Mouse (Mus musculus): ENCODE measurements around the gene 2310057J18Rik. TPM values are rescaled to one million over a fixed set of nuclear protein-coding genes. Genes with fewer than 3 reads are reported as not detected.
"Not testable (repeated sequence)": the region's sequence is repeated elsewhere in the genome, so short reads cannot be mapped to it uniquely, and the experiment has no call there.

2310057J18Rik gene
- polyA plus RNA-seq (2016; fragmentation: Nextera tagmentation; extraction: Ambion mirVana) = not detected in 2 replicates

DNA sequence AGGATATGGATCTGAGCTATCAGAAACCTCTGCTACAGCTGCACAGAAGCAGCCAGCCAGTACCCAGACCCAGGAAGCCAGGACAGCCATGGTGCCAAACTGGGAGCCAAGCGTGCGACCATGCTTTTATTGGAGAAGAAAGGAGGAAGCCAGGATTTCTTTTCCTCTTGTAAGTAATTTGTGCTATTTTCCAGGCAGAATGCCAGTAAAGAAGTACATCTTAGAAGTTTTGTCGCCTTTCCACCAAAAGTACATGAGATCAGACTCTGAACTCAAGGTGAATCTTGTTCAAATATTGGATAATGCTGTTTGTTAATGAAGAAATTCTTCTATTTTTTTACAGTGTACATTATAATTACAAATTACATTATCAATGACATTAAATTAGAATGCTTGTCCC, at the start of gene 2310057J18Rik:
Gene 2310057J18Rik, minus strand, starts transcription at position 101 of the 400 bp plus-strand sequence.
- H3K27ac ChIP-seq (ENCODE audit: poor library complexity, severe bottlenecking) = no peak within 1 kb of the TSS
- no peaks in the 10 kb centered on the region for H3K36me3 ChIP-seq
- no peaks in the 10 kb centered on the region for H3K4me1 ChIP-seq (replicated peaks)
- H3K27me3 ChIP-seq (replicated peaks) = no peaks in the 10 kb centered on the region
- no peaks in the 10 kb centered on the region for H3K9me3 ChIP-seq (replicated peaks)
- H3K4me2 ChIP-seq = no peak within 1 kb of the TSS
- no peak within 1 kb of the TSS for H3K9ac ChIP-seq
- WGBS = 83% methylated on average over 3 of the region's 3 CpGs
- no peak within 1 kb of the TSS for H3K4me3 ChIP-seq
- ATAC-seq (ENCODE audit: insufficient number of reproducible peaks, low FRiP score) = no peak

DNA sequence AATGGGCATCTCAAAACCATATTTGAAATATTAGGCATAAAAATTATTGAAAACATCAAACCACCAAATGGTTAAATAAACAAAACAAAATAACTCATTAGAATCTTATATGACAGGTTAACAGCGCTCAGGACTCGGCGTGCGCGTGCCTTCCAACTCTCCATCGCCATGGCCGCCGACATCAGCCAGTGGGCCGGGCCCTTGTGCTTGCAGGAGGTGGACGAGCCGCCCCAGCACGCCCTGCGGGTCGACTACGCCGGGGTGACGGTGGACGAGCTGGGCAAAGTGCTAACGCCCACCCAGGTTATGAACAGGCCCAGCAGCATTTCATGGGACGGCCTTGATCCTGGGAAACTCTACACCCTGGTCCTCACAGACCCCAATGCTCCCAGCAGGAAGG, 43.9 kb upstream of the 2310057J18Rik start:
- H3K27me3 ChIP-seq (replicated peaks) = not testable (repeated sequence)

DNA sequence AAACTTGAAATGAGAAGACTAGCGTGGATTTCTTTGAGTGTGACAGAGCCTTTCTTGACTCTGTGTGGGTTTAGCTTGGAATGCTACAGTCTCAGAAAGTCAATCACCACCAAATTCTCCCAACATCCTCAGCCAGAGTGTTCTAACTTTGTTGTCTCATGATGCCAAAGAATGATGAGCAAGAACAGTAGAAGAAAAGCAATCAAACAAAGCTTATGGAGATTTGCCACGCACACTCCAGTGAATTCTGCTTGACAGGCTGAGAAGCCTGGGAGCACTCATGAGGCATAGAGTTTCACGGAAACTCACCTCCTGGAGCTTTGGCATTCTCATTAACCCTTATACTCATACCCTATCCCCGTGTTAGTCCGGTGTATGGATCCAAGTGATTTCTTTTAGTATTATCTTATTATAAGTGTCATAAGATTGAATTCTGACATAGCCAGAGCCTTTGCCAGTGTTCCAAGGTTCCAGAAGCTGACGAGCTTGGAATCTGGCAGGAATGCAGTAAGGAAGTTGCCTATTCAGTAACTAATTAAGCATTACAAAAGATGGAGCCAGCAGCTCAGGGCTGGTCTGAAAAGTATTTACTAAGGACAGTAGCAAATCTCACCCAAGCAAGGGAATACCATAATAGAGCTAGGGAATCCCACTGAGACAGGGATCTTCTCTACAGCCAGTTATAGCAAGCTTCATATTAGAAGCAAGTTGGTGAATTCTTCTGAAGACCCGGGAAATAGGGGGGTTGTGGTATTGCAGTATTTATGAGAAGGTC, 33.6 kb upstream of the 2310057J18Rik start:
- no peak overlapping the region for H3K9ac ChIP-seq
- H3K27me3 ChIP-seq (replicated peaks) = no peaks in the 10 kb centered on the region
- no peak overlapping the region for H3K27ac ChIP-seq (ENCODE audit: poor library complexity, severe bottlenecking)
- WGBS = 80% methylated on average over 7 of the region's 7 CpGs
- 0 out of 2 replicates have a peak, but pooled peaks cover 2% of the 10 kb centered on the region for H3K9me3 ChIP-seq (replicated peaks)
- no peak overlapping the region for H3K4me2 ChIP-seq
- no peak for ATAC-seq (ENCODE audit: insufficient number of reproducible peaks, low FRiP score)
- H3K36me3 ChIP-seq = no peaks in the 10 kb centered on the region
- H3K4me3 ChIP-seq = no peak overlapping the region
- H3K4me1 ChIP-seq (replicated peaks) = no peaks in the 10 kb centered on the region

More for the DNA sequence above, 43.9 kb upstream of the 2310057J18Rik start:
- ATAC-seq (ENCODE audit: insufficient number of reproducible peaks, low FRiP score); H3K4me1 ChIP-seq (replicated peaks); H3K27ac ChIP-seq (ENCODE audit: poor library complexity, severe bottlenecking); H3K36me3 ChIP-seq; H3K4me3 ChIP-seq; H3K4me2 ChIP-seq; H3K9ac ChIP-seq; H3K9me3 ChIP-seq (replicated peaks): not testable (repeated sequence)
- WGBS = 83% methylated on average over 10 of the region's 20 CpGs

DNA sequence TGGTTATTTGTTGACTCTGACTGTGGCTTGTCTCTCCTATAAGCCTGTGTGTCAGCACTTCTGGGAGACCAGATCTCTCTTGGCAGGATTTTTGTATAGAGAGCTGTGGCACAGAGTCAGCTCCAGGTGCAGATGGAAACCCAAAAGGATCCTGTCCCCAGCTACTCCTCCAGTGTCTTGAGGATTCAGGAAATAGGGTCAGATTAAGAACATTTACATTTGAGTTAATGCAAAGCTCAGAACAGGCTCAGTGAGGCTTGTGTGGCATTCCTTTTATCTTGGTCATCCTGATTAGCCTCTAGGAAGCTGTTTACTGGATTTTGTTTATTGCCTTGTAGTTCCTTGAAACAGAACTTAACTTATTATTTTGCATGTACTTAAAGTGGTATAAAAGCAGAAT, 11.7 kb upstream of the 2310057J18Rik start:
- Histone ChIP-seq H3K4me1 (replicated peaks) (no peaks in the 10 kb centered on the region), H3K4me3 (no peak overlapping the region), H3K4me2 (no peak overlapping the region), H3K9me3 (replicated peaks) (no peaks in the 10 kb centered on the region; the same call in 1 of the 2 replicates), H3K27ac (ENCODE audit: poor library complexity, severe bottlenecking) (no peak overlapping the region), H3K27me3 (replicated peaks) (no peaks in the 10 kb centered on the region), H3K36me3 (no peaks in the 10 kb centered on the region), H3K9ac (no peak overlapping the region)
- no peak for ATAC-seq (ENCODE audit: insufficient number of reproducible peaks, low FRiP score)

DNA sequence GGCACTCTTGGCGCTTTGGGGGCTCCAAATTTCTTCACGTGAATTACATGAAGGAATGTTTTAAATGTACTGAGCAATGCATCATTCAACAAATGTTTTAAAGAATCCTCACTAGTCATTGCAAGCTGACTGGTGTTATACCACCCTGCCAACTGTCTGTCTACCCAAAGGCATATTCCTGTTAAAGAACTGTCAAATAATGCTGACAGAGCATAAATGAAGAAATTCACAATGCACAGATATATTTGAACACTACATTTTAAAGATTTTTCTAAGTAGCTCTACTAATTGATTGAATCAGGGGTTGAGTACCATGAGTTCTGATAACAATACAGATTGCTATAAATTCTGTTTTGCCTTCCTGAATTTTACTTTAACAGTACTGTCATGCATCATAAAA, 2.9 kb upstream of the 2310057J18Rik start:
- Histone ChIP-seq H3K4me2 (no peak overlapping the region), H3K27ac (ENCODE audit: poor library complexity, severe bottlenecking) (no peak overlapping the region), H3K9me3 (replicated peaks) (no peaks in the 10 kb centered on the region), H3K36me3 (no peaks in the 10 kb centered on the region), H3K9ac (no peak overlapping the region), H3K27me3 (replicated peaks) (no peaks in the 10 kb centered on the region), H3K4me1 (replicated peaks) (no peaks in the 10 kb centered on the region), H3K4me3 (no peak overlapping the region)
- WGBS = 66% methylated on average over 2 of the region's 2 CpGs
- ATAC-seq (ENCODE audit: insufficient number of reproducible peaks, low FRiP score) = no peak

DNA sequence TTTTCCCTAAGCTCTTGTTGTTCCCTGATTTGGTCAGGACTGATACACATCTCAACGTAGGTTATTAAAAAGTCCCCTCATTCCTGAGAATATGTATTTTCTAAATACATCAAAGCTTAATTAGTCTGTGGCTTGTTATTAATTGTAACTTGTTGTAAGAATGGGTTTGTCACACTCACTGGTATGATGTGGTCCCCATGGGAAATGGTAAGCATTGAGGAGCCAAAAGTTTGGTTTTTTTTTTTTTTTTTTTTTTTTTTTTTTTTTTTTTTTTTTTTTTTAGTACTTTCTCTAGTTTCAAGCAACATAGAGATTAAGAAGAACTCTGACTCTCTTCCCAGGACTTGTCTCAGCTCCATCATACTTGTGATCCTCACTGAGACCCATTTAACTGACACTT, 17.9 kb downstream of the 2310057J18Rik start:
- no peak for ATAC-seq (ENCODE audit: insufficient number of reproducible peaks, low FRiP score)
- no peak overlapping the region for H3K27ac ChIP-seq (ENCODE audit: poor library complexity, severe bottlenecking)
- no peak overlapping the region for H3K4me2 ChIP-seq
- no peaks in the 10 kb centered on the region for H3K9me3 ChIP-seq (replicated peaks)
- no peaks in the 10 kb centered on the region for H3K27me3 ChIP-seq (replicated peaks)
- no peaks in the 10 kb centered on the region for H3K36me3 ChIP-seq
- no peak overlapping the region for H3K9ac ChIP-seq
- no peak overlapping the region for H3K4me3 ChIP-seq
- H3K4me1 ChIP-seq (replicated peaks) = no peaks in the 10 kb centered on the region
- WGBS = 80% methylated on average over 1 of the region's 1 CpGs

DNA sequence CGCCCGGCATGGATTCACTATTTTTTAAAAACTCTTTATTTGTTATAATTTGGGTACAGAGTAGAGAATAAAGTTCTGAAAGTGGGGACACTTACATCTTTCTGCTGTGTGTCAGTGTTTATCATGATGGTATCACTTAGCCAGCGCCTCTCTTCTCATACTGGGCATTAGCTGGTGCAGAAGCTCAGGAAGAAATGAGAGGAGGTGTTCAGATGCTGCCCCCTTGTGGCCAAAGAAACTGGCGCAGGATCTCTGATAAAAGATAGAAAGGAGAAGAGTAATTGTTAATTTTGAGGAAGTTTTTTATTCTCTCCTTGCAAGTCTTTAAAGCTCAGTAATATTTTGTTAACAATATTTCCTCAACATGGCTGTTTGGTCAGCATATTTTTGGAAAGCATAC, 31.0 kb downstream of the 2310057J18Rik start:
- Histone ChIP-seq H3K9me3 (replicated peaks) (no peaks in the 10 kb centered on the region), H3K27me3 (replicated peaks) (no peaks in the 10 kb centered on the region), H3K4me3 (no peak overlapping the region), H3K4me2 (no peak overlapping the region), H3K36me3 (no peaks in the 10 kb centered on the region), H3K9ac (no peak overlapping the region), H3K4me1 (replicated peaks) (no peaks in the 10 kb centered on the region), H3K27ac (ENCODE audit: poor library complexity, severe bottlenecking) (no peak overlapping the region)
- 54% methylated on average over 4 of the region's 4 CpGs for WGBS
- ATAC-seq (ENCODE audit: insufficient number of reproducible peaks, low FRiP score) = no peak

DNA sequence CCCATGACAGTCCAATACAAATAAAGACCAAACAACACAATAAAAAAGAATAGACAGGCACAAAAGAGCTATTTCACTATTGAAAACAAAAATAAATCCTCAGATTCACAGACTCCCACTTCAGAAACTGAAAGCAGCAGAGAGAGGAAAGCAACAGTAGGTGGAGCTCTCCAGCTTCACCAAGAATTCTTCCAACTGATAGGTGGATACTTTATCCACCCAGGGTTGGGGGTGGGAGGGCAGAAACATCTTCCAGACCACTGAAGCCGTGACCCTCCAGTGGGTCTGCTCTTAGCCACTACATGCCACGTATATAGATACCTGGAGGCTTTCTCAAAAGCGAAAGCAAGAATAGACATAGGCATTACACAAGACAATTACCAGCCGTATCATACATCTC, 31.6 kb downstream of the 2310057J18Rik start:
- no peaks in the 10 kb centered on the region for H3K27me3 ChIP-seq (replicated peaks)
- H3K4me1 ChIP-seq (replicated peaks) = no peaks in the 10 kb centered on the region
- 48% methylated on average over 4 of the region's 4 CpGs for WGBS
- H3K9me3 ChIP-seq (replicated peaks) = no peaks in the 10 kb centered on the region
- H3K9ac ChIP-seq = no peak overlapping the region
- H3K36me3 ChIP-seq = no peaks in the 10 kb centered on the region
- no peak overlapping the region for H3K27ac ChIP-seq (ENCODE audit: poor library complexity, severe bottlenecking)
- 0 out of 2 replicates have a peak, but pooled peaks have one; percentile 22 for ATAC-seq (ENCODE audit: insufficient number of reproducible peaks, low FRiP score)
- no peak overlapping the region for H3K4me3 ChIP-seq
- H3K4me2 ChIP-seq = peak overlapping the region; percentile 44

Other genes with a start within 250 kb of the 2310057J18Rik start
- gene Soga3, start 157.5 kb upstream of the 2310057J18Rik start, polyA plus RNA-seq (2016; fragmentation: Nextera tagmentation; extraction: Ambion mirVana) = 0.38 and 1.3 TPM in 2 replicates
- gene Gm49353, start 212.7 kb upstream of the 2310057J18Rik start, polyA plus RNA-seq (2016; fragmentation: Nextera tagmentation; extraction: Ambion mirVana) = not detected in 2 replicates
- gene 9330159F19Rik, start 225.3 kb upstream of the 2310057J18Rik start, polyA plus RNA-seq (2016; fragmentation: Nextera tagmentation; extraction: Ambion mirVana) = 0.14 and 0.27 TPM in 2 replicates